Mouse (Mus musculus) hindbrain, postnatal 0 days (tissue): ENCODE measurements at regions not wholly inside any gene's neighbourhood (a gene's known extent, or its start where the extent isn't known, plus 50 kb on each side); places are given as distances from the start of the nearest gene placed in this dataset.
"Not testable (repeated sequence)": the region's sequence is repeated elsewhere in the genome, so short reads cannot be mapped to it uniquely, and the experiment has no call there.

Experiments used
- ATAC-seq: fragments of 200-750 bp; cut with Nextera tagmentation; 2 replicates; pipeline ENCODE4 v1.8.0; 2017; ENCODE audit warnings: mild to moderate bottlenecking, moderate TSS enrichment, moderate library complexity
- DNase-seq: peaks from one replicate; pipeline ENCODE4 v3.0.0-alpha.2; 2015; ENCODE audit warnings: low spot score
- H3K27ac ChIP-seq: fragments of 300-500 bp; sonication (generic); 2 replicates; pipeline ENCODE4 v1.5.1; 2014; ENCODE audit warnings: mild to moderate bottlenecking
- H3K27me3 ChIP-seq: fragments of 300-500 bp; sonication (generic); 2 replicates; pipeline ENCODE4 v1.6.1; 2014; ENCODE audit warnings: low read length, mixed read lengths; ENCODE audit not compliant: insufficient read depth
- H3K36me3 ChIP-seq: fragments of 300-500 bp; sonication (generic); 2 replicates; pipeline ENCODE4 v1.6.1; 2014; ENCODE audit warnings: low read length, mixed read lengths; ENCODE audit not compliant: insufficient read depth
- H3K4me1 ChIP-seq: fragments of 300-500 bp; sonication (generic); 2 replicates; pipeline ENCODE4 v1.6.1; 2014; ENCODE audit warnings: antibody characterized with exemption, low read length, mixed read lengths; ENCODE audit not compliant: insufficient read depth
- H3K4me2 ChIP-seq: fragments of 300-500 bp; sonication (generic); 2 replicates; pipeline ENCODE4 v1.6.1; 2014; ENCODE audit warnings: low read depth, mild to moderate bottlenecking, low read length, moderate library complexity, mixed read lengths
- H3K4me3 ChIP-seq: fragments of 300-500 bp; sonication (generic); 2 replicates; pipeline ENCODE4 v1.5.1; 2014; ENCODE audit warnings: low read length
- H3K9ac ChIP-seq: fragments of 300-500 bp; sonication (generic); replicated peaks from 2 replicates; pipeline ENCODE4 v1.6.1; 2014; ENCODE audit warnings: mild to moderate bottlenecking, low read length, moderate library complexity, mixed read lengths
- H3K9me3 ChIP-seq: fragments of 300-500 bp; sonication (generic); 2 replicates; pipeline ENCODE4 v1.6.1; 2016; ENCODE audit warnings: low read length, mixed read lengths
- CTCF ChIP-seq: IDR thresholded peaks from 2 replicates; pipeline ENCODE4 v1.5.1; 2016; ENCODE audit warnings: antibody characterized with exemption, control low read depth, low read depth
- WGBS: fragments of 180-500 bp; shearing (Covaris S2); extraction: QIAGEN DNeasy Blood & Tissue Kit; methylation state at CpG from one replicate; pipeline ENCODE4 v1.1.7; 2014; 5-methylcytosine and 5-hydroxymethylcytosine counted together

DNA sequence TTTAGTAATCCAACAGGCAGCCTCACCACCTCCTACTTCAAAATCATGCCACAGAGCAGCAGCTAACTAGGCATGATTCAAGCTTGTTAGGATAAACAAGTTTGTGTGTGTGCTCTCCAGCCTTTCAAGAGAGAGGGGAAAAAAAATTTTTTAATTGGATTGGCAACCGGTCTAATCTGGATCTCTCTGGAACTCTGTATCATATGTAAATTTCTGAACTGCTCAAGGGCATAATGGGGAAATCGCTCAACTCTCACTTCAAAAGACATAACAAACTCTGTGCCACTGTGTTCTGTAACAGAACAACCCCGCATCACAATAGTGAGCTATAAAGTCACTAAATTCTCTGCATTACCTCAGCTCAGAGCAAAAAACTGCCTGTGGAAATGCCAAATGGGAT lies 147.9 kb upstream of the Krtap11-1 start:
- 0 out of 2 replicates have a peak, but pooled peaks have one; percentile 29 for ATAC-seq
- Histone ChIP-seq H3K36me3 (no peaks in the 10 kb centered on the region), H3K4me2 (no peak overlapping the region), H3K4me1 (no peaks in the 10 kb centered on the region), H3K9ac (no peak overlapping the region), H3K4me3 (no peak overlapping the region), H3K27ac (no peak overlapping the region), H3K27me3 (no peaks in the 10 kb centered on the region), H3K9me3 (no peaks in the 10 kb centered on the region)
- 61% methylated on average over 3 of the region's 3 CpGs for WGBS
- DNase-seq = no peak
- TF ChIP-seq CTCF = no peak

DNA sequence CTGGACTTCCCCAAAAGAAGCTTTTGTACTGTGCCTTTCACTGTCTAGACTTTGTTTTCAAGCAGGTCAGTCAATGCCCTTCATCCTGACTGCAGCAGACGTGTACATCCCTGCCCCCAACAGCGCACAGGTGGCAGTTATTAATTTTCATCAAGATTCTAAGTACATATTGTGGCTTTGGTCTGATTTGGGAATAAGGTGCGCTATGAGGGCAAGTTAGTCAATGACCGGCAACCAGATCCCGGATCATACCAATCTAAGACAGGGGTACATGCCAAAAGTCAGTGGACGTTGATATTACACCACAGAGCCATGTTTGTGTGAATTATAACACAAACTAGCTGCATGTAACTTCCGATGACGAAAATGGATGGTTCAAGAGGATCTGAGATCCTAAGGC lies 144.7 kb upstream of the Krtap11-1 start:
- not testable (repeated sequence) for ATAC-seq, H3K4me3 ChIP-seq
- WGBS = 86% methylated on average over 8 of the region's 8 CpGs

DNA sequence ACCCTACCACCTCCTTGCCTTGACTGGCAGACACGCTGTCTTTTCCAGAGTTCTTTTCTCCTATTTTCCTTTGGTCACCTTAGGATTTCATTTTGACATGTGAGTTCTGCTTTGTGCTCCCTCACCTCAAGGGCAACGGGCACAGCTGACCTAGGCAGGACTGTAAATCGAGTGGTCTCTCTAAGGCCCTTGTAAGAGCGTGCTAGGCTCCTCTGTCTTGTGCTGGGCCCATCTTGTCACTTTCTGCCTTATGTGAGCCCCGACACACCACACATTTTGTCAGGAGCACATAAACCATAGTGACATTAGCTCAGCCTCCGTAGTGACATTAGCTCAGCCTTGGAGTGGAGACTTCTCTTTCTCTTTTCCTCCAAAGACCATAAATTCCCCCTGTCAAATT lies 133.3 kb upstream of the Krtap11-1 start:
- no peak for ATAC-seq
- Histone ChIP-seq H3K4me3 (no peak overlapping the region), H3K4me2 (no peak overlapping the region), H3K9ac (no peak overlapping the region), H3K36me3 (no peaks in the 10 kb centered on the region), H3K27ac (no peak overlapping the region), H3K9me3 (no peaks in the 10 kb centered on the region), H3K4me1 (no peaks in the 10 kb centered on the region), H3K27me3 (no peaks in the 10 kb centered on the region)
- no peak for DNase-seq
- TF ChIP-seq CTCF = no peak
- WGBS = 89% methylated on average over 6 of the region's 6 CpGs

More for the DNA sequence above, 144.7 kb upstream of the Krtap11-1 start:
- not testable (repeated sequence) for H3K4me1 ChIP-seq, H3K9ac ChIP-seq, H3K9me3 ChIP-seq, H3K36me3 ChIP-seq, H3K27ac ChIP-seq, DNase-seq, H3K27me3 ChIP-seq, H3K4me2 ChIP-seq

GRCm38 (mm10) chr16:89703158-89703557 lies 132.2 kb upstream of the Krtap11-1 start:
- WGBS = 68% methylated on average over 10 of the region's 10 CpGs
- H3K4me1 ChIP-seq = no peaks in the 10 kb centered on the region

DNA sequence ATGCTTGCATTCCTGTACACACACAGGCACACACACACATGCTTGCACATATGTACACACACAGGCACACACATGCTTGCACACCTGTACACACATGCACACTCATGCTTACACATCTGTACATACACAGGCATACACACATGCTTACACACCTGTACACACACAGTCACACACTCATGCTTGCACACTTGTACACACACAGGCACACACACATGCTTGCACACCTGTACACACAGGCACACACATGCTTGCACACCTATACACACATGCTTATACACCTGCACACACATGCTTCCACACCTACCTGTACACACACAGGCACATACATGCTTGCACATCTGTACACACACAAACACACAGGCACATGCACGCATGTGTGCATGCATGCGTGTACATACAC lies 131.4 kb upstream of the Krtap11-1 start:
- TF ChIP-seq CTCF = no peak
- Histone ChIP-seq H3K27me3 (no peaks in the 10 kb centered on the region), H3K36me3 (no peaks in the 10 kb centered on the region), H3K27ac (no peak overlapping the region), H3K4me1 (no peaks in the 10 kb centered on the region), H3K9ac (no peak overlapping the region), H3K4me3 (no peak overlapping the region), H3K4me2 (no peak overlapping the region), H3K9me3 (no peaks in the 10 kb centered on the region)
- DNase-seq (no peak), ATAC-seq (no peak; the same call in 1 of the 2 replicates)
- WGBS = 96% methylated on average over 2 of the region's 2 CpGs

More at GRCm38 (mm10) chr16:89703158-89703557, 132.2 kb upstream of the Krtap11-1 start:
- no peak for TF ChIP-seq CTCF
- Histone ChIP-seq H3K36me3 (no peaks in the 10 kb centered on the region), H3K27ac (no peak overlapping the region), H3K27me3 (no peaks in the 10 kb centered on the region), H3K4me3 (no peak overlapping the region), H3K9ac (no peak overlapping the region), H3K9me3 (no peaks in the 10 kb centered on the region), H3K4me2 (no peak overlapping the region)
- ATAC-seq (no peak), DNase-seq (no peak)

DNA sequence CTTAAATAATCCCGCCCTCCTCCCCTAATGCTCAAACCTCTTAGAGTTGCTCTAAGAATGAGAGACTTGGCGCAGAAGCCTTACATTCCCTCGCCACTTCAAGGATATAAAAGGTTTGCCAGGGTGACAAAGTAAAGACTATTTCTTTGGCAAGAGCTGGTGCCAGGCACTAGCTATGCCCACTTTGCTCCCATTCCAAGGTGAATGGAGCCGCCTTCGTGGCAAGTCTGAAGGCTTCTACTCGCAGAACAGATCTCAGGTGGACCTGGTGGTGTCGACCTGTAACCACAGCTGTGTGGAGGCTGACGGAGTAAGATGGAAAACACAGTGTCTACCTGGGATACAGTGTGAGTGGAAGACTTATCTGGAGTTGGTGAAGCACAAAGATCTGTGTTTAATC lies 130.8 kb upstream of the Krtap11-1 start:
- ATAC-seq = no peak
- H3K4me3 ChIP-seq = no peak overlapping the region
- no peak overlapping the region for H3K27ac ChIP-seq
- DNase-seq = no peak
- no peak overlapping the region for H3K4me2 ChIP-seq
- H3K4me1 ChIP-seq = no peaks in the 10 kb centered on the region
- H3K27me3 ChIP-seq = no peaks in the 10 kb centered on the region
- no peaks in the 10 kb centered on the region for H3K36me3 ChIP-seq
- H3K9ac ChIP-seq = no peak overlapping the region
- H3K9me3 ChIP-seq = no peaks in the 10 kb centered on the region
- WGBS = 90% methylated on average over 8 of the region's 8 CpGs
- no peak for TF ChIP-seq CTCF

- no peaks in the 10 kb centered on the region for H3K9me3 ChIP-seq
- H3K27ac ChIP-seq = no peak overlapping the region
- H3K4me3 ChIP-seq = no peak overlapping the region
- H3K36me3 ChIP-seq = no peaks in the 10 kb centered on the region
- ATAC-seq (no peak), DNase-seq (no peak)
- WGBS = 0% methylated on average over 2 of the region's 2 CpGs
- H3K4me1 ChIP-seq = no peaks in the 10 kb centered on the region
- no peak for TF ChIP-seq CTCF
- H3K9ac ChIP-seq = no peak overlapping the region
- no peaks in the 10 kb centered on the region for H3K27me3 ChIP-seq
- H3K4me2 ChIP-seq = no peak overlapping the region
These were observed 128.7 kb upstream of the Krtap11-1 start for GRCm38 (mm10) chr16:89699710-89700109.
